In genomic region chr5:24840975-24841431, GRCm38 (mm10) we compare ENCODE assay signal across 8 mouse cellular contexts. TPM values are rescaled to one million over a fixed set of nuclear protein-coding genes. Genes with fewer than 3 reads are reported as not detected.
DNase-seq lines count a peak whose midpoint lies in the region; ATAC-seq lines count a peak whose summit lies in the region.

No protein-coding gene starts in this region.

- 9% methylated on average over 11 of the region's 11 CpGs for WGBS in heart, embryonic 14.5 days
- 16% methylated on average over 11 of the region's 11 CpGs for WGBS in hindbrain, embryonic 16.5 days
- WGBS in liver, embryonic 15.5 days (ENCODE audit: insufficient replicate concordance), result 10% methylated on average over 11 of the region's 11 CpGs

- no peak for ATAC-seq in heart, embryonic 14.5 days (ENCODE audit: insufficient number of reproducible peaks, insufficient read depth, low FRiP score, low read depth)
- ATAC-seq in hindbrain, embryonic 16.5 days, result no peak
- ATAC-seq in liver, embryonic 15.5 days (ENCODE audit: insufficient read depth), result no peak

- H3K4me1 ChIP-seq in heart, embryonic 14.5 days (ENCODE audit: control insufficient read depth in 2 of 2, insufficient read depth in 2 of 2, low read length in 2 of 2), result peaks cover 8 to 33% of the 10 kb centered on the region in 2 experiments
- H3K4me1 ChIP-seq in hindbrain, embryonic 16.5 days (ENCODE audit: control insufficient read depth, insufficient read depth, low read depth, low read length), result peaks cover 30% of the 10 kb centered on the region
- H3K4me1 ChIP-seq in liver, embryonic 15.5 days (replicated peaks), result peaks cover 49% of the 10 kb centered on the region

- H3K27ac ChIP-seq in heart, embryonic 14.5 days (replicated peaks in 1 of 2; ENCODE audit: control insufficient read depth in 1 of 2, insufficient read depth in 1 of 2, low read depth in 2 of 2, low read length in 2 of 2), result peak overlapping the region; percentile 100; a peak in 3 of 4 replicates
- H3K27ac ChIP-seq in hindbrain, embryonic 16.5 days (ENCODE audit: low read depth, low read length), result peak overlapping the region; percentile 97
- peak overlapping the region; percentile 100 for H3K27ac ChIP-seq in liver, embryonic 15.5 days (replicated peaks)

- H3K9ac ChIP-seq in heart, embryonic 14.5 days (ENCODE audit: low read length), result peak overlapping the region; percentile 99
- H3K9ac ChIP-seq in hindbrain, embryonic 16.5 days (ENCODE audit: low read depth, low read length), result peak overlapping the region; percentile 92
- peak overlapping the region; percentile 98 for H3K9ac ChIP-seq in liver, embryonic 15.5 days

- 0 out of 2 replicates have a peak, but pooled peaks cover 4% of the 10 kb centered on the region for H3K36me3 ChIP-seq in heart, embryonic 14.5 days (ENCODE audit: control insufficient read depth, insufficient read depth, low read length)
- H3K36me3 ChIP-seq in hindbrain, embryonic 16.5 days (ENCODE audit: control insufficient read depth, insufficient read depth, low read length), result no peaks in the 10 kb centered on the region
- no peaks in the 10 kb centered on the region for H3K36me3 ChIP-seq in liver, embryonic 15.5 days (replicated peaks)

- no peaks in the 10 kb centered on the region for H3K27me3 ChIP-seq in heart, embryonic 14.5 days (ENCODE audit: control insufficient read depth, insufficient read depth, low read length)
- H3K27me3 ChIP-seq in hindbrain, embryonic 16.5 days (replicated peaks; ENCODE audit: control insufficient read depth, insufficient read depth, low read length), result no peaks in the 10 kb centered on the region
- no peaks in the 10 kb centered on the region for H3K27me3 ChIP-seq in liver, embryonic 15.5 days

- H3K4me2 ChIP-seq in heart, embryonic 14.5 days (ENCODE audit: low read length), result peak overlapping the region; percentile 94
- peak overlapping the region; percentile 94 for H3K4me2 ChIP-seq in hindbrain, embryonic 16.5 days (ENCODE audit: low read length)
- peak overlapping the region; percentile 98 for H3K4me2 ChIP-seq in liver, embryonic 15.5 days

- peak overlapping the region; percentile 96 to 99 for H3K4me3 ChIP-seq in heart, embryonic 14.5 days (ENCODE audit: control insufficient read depth in 1 of 2, insufficient read depth in 1 of 2, low read depth in 1 of 2, low read length in 2 of 2)
- peak overlapping the region; percentile 97 for H3K4me3 ChIP-seq in hindbrain, embryonic 16.5 days (ENCODE audit: low read length)
- H3K4me3 ChIP-seq in liver, embryonic 15.5 days (replicated peaks), result peak overlapping the region; percentile 93

- DNase-seq in heart, postnatal 36 days, result no peak
- peak; percentile 15 for DNase-seq in c-Kit-positive CD71-positive TER-119-negative erythroid progenitor cells, embryonic 14.5 days (ENCODE audit: low read depth)
- no peak for DNase-seq in frontal cortex, adult 2 months (ENCODE audit: extremely low spot score in 1 of 2, low spot score in 1 of 2)
- DNase-seq in layer of hippocampus, adult 8-10 months (ENCODE audit: low spot score in 2 of 2), result no peak
- DNase-seq in cerebellum, adult 8-10 months, result no peak

- intact Hi-C loops in heart, postnatal 36 days (cut with DNase I), result loop anchor here (2.0 kb wide), 1 partner anchor 154 kb away; no protein-coding TSS in a partner anchor

- no peaks in the 10 kb centered on the region for H3K9me3 ChIP-seq in heart, embryonic 14.5 days (ENCODE audit: control insufficient read depth, low read length)
- H3K9me3 ChIP-seq in hindbrain, embryonic 16.5 days (ENCODE audit: control insufficient read depth, low read length), result no peaks in the 10 kb centered on the region
- no peaks in the 10 kb centered on the region for H3K9me3 ChIP-seq in liver, embryonic 15.5 days (replicated peaks)

RNA-seq across cellular contexts. Expression of gene Rheb, which starts 1.4 kb away (rescaled TPM):
- polyA plus RNA-seq in heart, embryonic 14.5 days (2014; fragmentation: Nextera tagmentation; extraction: Ambion mirVana), result 274 and 275 TPM in 2 replicates
- 10 to 100 TPM; 75.8 to 85.5 TPM for total RNA-seq in heart, postnatal 36 days (2021)
- polyA plus RNA-seq in hindbrain, embryonic 16.5 days (2015; fragmentation: Nextera tagmentation; extraction: Ambion mirVana), result 247 and 275 TPM in 2 replicates
- polyA plus RNA-seq in liver, embryonic 15.5 days (2015; fragmentation: Nextera tagmentation; extraction: Ambion mirVana), result 68.4 and 72.0 TPM in 2 replicates
- 113 and 114 TPM in 2 replicates for polyA plus RNA-seq in frontal cortex, adult 2 months (2012; rRNA removed)
- 100 to 1,000 TPM in 3 of 4 experiments, 10 to 100 TPM in 1; 96.3 to 112 (median 106) TPM for total RNA-seq in layer of hippocampus, adult 8-10 months (2022)
